Mouse (Mus musculus): ENCODE results near the gene Zbtb42.

- TF ChIP-seq CTCF (IDR thresholded peaks at IDR 0.05): no peak
- TF ChIP-seq EP300 (IDR thresholded peaks at IDR 0.05; ENCODE audit: insufficient read depth, low read depth, low read length): no peak
These were observed 17.4 kb upstream of the Zbtb42 start for GRCm38 (mm10) chr12:112661327-112661605.

Data from heart, adult 2 months (tissue).